Mouse (Mus musculus) heart, postnatal 36 days (tissue): ENCODE data around the gene Cenps. TPM values are rescaled to one million over a fixed set of nuclear protein-coding genes. Genes with fewer than 3 reads are reported as not detected.
"Not testable (repeated sequence)": the region's sequence is repeated elsewhere in the genome, so short reads cannot be mapped to it uniquely, and the experiment has no call there.

Experiments used
- DNase-seq, 2 experiments: peaks; one replicate each; pipeline ENCODE4 v3.0.0; 2021 to 2022
- intact Hi-C: fragments of 180-260 bp; cut with DNase I; formaldehyde crosslinking; loops from one replicate; pipeline ENCODE4 v1.15.1; 2025
- total RNA-seq, 2 experiments: library from RNA; stranded (reverse); gene quantifications; 2 replicates each; pipeline ENCODE4 v1.2.3; 2021

Cenps gene
- total RNA-seq, 2 experiments from 2014 or later: 7.9 to 8.6 TPM

DNA sequence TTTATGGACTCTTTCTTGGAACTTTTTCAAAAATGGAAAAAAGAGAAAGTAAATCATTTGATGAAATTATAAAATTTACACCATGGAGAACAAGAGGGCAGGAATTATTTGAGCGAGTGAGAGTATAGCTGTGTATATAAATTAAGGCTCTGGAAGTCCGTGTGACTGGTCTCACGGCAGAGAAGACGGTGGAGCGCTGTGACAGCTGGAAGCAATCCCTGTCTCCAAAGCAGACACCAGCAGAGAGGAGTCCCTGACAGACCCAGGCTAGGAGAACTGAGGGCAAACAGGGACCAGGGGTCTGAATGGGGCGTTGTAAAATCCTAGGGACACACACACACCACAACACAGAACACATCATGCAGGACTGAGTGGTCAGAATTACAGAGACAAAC lies 11.3 kb downstream of the Cenps start:
- DNase-seq: no peak
- intact Hi-C loops: no loop called here

DNA sequence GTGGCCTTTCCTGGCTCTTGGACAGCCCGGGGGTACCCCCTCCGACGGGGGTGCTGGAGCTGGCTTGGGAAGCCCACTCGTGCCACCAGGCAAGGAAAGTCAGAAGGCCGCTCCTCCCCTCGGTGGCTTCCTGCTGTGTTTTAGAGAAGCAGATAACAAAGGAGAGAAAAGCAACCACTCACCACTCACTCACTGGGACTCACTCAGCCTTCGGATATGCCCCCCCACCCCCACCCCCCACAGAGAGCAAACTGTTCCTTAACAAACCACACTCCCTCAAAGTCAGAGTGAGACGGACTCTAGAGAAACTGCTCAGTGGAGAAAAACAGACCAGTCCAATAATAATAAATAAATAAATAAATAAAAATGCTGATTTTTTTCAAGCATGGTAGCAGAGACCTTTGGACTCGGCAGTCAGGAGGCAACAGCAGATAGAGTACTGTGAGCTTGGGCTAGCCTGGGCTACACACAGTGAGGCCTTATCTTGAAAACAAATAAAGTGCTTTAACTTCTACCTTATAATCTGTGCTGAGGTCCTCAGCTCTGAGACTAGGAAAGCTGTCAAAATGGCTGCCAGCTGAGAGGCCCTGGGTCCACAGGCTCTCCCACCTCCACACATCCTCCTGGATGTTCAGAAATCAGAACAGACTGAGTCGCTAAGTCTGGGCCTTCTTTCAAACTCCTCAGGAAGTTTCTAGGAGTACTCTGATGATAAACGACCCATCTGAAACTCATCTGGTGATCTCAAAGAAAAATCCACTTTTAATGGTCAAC lies 11.9 kb downstream of the Cenps start:
- intact Hi-C loops: no loop called here
- DNase-seq: no peak

DNA sequence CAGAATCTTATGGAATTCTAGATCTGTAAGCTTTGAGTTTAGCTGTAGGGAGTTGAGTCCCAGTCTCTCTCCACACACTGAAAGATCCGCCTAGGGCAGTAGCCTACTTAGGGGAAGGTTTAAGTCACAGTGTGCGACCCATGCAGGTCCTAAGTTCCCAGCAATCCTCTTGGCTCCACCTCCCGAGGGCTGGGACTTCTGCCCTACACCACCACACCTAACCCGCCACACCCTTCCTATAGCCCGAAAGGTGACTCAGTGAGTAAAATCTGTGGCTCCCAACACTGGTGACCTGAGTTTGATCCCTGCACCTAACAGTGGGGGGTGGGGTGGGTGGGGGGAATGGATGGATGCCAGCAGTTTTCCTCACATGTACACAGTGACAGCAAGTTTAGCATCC lies 14.0 kb downstream of the Cenps start:
- no peak for DNase-seq
- intact Hi-C loops: no loop called here

DNA sequence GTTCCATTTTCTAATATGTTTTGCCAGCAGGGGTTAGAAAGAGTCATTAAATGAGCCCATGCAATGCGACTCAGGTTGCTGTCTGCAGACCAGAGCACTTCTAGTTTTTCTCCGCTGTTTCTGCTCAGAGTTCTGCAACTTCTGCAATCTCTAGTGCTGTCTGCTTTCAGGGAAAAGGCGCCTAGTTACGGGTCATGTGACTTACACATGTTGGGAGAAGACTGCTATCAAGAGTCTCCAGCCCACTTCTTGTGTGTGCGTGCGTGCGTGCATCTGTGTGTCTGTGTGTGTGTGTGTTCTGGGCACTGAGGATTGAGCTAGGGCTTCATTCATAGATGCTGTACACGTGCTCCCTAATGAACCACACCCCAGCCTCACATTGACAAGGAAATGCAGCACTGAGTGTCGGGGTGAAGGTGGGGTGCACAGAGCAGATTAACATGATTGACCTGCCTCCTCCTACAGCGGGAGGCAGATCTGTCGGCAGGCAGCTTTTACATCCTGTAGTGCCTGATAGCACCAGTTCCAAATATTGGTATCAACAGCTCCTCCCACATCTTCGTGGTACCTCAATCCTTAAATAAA lies 17.4 kb downstream of the Cenps start:
- intact Hi-C loops, DNase-seq: not testable (repeated sequence)

DNA sequence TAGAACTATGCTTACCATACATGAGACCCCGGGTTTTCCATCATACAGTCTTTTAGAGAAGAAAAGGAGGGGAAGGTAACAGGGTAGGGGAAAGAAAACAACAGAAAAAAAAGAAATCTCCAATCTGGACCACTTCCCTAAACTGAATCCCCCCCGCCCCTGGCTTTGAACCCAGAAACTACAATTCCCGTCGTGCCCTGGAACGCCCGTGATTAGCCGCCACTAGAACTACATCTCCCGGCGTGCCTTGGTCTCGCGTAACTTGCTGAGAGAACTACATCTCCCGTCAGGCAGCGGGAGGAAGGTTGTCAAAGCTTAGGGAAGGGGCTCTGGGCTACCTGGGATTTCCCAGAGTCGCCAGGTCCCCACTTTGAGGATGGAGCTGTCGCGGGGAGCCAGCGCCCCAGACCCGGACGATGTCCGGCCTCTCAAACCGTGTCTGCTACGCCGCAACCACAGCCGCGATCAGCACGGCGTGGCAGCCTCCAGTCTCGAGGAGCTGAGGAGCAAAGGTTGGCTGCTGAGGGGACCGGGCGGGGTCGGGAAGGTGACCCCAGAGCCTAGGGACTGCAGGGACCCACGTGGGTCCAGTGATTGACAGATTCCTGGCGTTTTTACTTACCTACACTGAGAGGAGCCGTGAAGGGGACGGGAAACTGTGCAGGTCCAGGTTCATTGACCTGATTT lies 33.4 kb downstream of the Cenps start, which contains the start of gene Dffa:
Gene Dffa, plus strand, starts transcription at position 272 of the 687 bp plus-strand sequence.
- intact Hi-C loops: no loop called here
- DNase-seq: peak; percentile 92 to 93

DNA sequence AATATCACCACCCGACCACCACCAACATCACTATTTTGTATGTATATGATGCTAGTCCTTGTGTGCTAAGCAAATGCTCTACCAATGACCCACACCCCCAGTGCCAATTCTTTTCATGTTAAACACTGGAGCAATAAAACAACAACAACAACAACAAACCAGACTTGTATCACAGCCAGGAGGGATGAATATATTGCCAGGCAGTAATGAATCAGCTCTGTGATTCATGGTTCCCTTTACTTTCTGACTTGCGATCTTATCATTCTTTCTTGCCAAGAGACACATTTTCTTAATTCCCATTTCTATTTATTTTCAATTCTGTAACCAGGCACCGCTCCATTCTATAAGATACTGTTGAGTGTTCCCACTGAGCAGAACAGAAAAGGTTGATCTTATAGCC lies 36.0 kb downstream of the Cenps start:
- DNase-seq: no peak
- intact Hi-C loops: no loop called here

DNA sequence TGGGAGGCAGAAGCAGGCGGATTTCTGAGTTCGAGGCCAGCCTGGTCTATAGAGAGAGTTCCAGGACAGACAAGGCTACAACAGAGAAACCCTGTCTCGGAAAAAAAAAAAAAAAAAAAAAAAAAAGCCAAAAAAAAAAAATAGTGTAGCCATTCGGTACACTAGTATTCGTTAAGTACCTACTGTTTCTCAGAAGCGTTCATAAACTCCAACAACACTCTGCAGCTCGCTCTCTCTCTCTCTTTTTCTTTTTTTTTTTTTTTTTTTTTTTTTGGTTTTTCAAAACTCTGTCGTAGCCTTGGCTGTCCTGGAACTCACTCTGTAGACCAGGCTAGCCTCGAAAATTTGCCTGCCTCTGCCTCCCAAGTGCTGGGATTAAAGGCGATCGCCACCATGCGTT lies 37.0 kb downstream of the Cenps start:
- DNase-seq, intact Hi-C loops: not testable (repeated sequence)

DNA sequence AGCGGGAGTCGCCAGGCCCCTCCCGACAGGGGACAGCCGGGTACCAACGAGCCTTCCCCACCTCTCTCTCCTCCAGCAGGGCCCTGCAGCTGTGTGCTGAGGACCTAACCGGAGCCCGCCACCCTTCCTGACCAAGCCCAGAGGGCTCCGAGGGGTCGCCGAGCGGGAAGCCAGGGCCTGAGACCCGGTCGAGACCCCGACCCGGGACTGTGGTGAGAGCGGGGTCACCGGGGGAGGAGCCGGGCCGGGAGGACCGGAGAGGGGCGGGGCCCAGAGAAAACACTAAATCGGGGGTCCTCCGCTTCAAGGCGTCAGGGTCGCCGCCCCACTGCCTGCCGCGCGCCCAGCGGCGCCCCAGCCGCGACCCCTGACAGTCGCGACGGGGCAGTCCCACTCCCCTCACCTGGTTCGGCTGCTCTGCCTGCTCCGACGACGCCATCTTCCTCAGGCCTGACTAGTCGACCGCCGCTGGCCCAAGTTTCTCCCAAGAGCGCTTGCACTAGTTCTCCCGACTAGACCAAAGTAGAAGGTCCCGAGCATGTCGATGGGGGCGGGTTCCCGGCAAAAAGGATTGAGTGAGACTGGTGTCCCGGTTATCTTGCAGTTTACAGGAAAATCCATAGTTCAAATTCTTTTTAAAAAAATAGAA lies 37.9 kb downstream of the Cenps start, which contains the start of gene Pex14:
Gene Pex14, minus strand, starts transcription at position 508 of the 649 bp plus-strand sequence.
- intact Hi-C loops: no loop called here

DNA sequence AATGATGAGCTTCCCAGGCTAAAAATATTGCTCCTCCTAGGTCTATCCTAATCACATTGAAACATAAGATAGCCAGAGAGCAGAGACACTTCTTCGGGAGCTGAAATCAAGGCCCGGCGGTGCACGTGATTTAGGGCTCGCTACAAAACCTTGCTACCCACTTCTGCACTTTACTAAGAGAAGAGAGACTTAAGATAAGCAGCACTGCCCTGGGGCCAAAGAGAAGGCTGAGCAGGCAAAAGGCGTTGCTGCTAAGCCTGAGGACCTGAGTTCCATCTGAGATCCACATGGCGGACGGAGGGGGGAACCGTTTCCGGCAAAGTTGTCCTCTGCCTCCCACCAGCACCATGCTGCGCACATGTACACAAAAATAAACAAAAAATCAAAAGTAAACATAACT lies 38.9 kb downstream of the Cenps start:
- intact Hi-C loops: no loop called here
- DNase-seq: no peak

More for the DNA sequence above, 37.9 kb downstream of the Cenps start, which contains the start of gene Pex14:
- DNase-seq: peak; percentile 88 to 89

DNA sequence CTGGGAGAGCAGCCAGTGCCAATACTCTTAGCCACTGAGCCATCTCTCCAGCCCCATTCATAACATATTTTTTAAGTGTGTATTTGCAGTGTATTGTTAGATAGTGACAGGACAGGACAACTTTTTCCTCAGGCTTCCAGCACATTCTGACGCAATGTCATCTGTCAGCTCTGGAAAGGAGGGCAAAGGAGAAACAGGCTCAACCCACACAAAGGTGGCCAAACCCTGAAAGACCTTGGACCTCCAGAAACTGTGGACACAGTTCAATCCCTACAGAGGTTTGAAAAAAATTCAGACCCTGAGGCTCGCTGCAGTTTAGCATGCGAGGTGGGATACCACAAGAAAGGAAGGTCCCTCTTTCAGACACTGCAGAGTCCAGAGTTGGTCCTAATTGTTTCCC lies 39.5 kb downstream of the Cenps start:
- intact Hi-C loops: no loop called here
- no peak for DNase-seq

DNA sequence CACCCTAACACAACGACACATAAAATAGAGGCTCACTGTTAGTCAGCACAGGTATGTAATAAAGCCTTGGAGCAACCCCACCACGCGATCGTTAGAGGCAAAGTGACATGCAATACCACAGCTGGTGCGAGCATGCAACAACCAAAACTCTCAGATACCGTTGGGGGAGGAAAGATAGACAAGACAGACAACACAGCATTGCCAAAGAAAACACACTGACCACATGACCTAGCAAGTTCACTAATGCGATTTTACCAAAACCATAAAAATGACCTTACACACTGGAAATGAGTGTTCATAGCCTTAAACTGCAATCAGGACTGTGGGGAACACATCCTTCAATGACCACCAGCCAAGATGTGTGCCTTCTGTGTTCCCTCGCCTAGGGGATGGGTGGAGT lies 46.1 kb downstream of the Cenps start:
- DNase-seq: no peak
- intact Hi-C loops: no loop called here

DNA sequence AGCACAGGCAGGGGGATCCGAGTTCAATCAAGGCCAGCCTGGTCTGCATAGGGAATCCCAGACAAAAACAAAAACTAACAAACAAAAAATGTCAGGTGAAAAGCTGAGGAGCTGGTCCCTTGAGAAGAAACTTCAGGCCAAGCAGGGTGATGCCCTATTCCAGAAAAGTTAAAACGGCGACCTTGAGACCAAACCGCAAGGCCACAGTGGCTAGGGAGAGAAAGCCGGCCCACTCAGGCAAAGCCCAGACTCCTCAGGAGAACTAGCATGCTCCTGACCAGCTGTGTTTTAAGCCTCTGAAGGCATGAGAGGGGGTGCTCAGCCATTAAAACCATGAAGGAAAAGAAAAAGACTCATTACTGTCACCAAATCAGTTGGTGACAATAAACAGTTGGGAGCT lies 52.0 kb downstream of the Cenps start:
- DNase-seq: no peak
- intact Hi-C loops: no loop called here

DNA sequence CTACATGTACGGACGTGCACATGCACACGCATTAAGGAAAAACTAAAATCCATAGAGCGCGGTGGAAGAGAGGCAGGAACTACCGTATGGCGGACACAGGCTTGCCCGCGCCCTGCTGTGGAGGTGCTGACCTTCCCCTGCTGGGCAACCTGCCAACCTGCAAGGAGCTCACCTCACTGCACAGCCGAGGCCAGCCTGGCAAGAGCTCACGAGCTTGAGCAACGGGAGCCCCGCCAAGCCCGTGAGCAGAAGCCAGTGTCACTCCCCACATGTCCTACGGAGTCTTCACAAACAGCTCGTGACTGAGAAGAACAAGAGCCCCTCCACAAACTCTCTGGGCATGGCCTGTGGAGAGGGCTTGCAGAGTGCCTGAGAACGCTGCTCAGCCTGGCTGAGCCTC lies 55.9 kb downstream of the Cenps start:
- peak; percentile 69 to 72 for DNase-seq
- intact Hi-C loops: no loop called here

DNA sequence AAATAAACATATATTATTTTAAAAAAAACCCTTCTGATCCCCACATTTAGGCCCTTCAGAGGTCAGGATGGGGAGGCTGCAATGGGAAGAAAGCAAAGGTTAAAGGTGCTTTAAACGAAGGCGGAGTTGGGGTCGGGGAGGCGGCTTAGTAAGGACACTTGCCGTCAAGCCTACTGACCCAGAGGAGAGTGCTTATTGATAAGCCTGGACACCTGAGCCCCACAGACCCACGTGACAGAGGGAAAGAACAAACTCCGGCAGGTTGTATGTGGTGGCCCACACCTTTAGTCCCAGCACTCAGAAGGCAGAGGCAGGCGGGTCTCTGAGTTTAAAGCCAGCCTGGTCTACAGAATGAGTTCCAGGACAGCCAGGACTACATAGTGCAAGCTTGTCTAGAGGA lies 57.3 kb downstream of the Cenps start:
- intact Hi-C loops: no loop called here
- DNase-seq: no peak

DNA sequence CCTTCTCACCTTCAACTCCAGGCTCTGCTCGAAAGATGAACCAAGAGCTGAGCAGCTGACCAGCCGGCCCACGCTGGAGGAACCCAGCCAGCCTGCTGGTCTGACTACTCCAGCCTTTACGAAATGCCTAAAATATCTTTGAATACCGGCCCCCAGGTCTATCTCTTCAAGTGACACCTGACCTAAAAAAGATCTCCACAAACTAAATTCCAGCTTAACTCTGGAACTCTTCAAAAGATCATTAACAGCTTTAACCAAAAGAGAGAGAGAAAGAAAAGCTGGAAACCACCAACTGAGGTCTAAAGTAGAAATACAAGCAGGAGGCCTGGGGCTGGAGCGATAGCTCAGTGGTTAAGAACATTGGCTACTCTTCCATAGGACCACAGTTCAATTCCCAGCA lies 57.8 kb downstream of the Cenps start:
- DNase-seq: no peak
- intact Hi-C loops: loop anchor here (5.0 kb wide), 2 partner anchors 58 to 272 kb away; partner anchors contain the start of gene Cenps

DNA sequence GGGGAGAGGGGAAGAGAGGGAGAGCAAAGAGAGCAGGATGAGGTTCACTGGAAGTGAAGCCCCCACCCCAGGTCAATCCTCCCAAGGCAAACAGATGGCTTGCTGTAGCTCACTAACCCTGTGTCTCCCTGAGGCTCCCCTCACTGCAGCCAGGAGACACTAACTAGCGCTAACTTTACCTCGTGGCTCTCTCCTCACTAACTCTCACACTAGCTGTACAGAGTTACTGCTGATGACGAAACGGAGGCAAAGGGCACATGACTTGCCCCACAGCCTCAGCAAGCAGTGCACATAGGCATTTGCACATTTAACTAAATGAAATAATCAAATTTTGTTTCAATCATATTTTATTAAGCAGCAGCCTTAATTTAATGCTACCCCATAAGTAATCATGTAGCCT lies 59.2 kb downstream of the Cenps start:
- intact Hi-C loops: loop anchor here (5.0 kb wide), 2 partner anchors 59 to 271 kb away; partner anchors contain the start of gene Cenps
- no peak for DNase-seq

Other genes starting within 250 kb of the Cenps start
- gene Pex14, start 37.8 kb downstream of the Cenps start, total RNA-seq: 10 to 100 TPM; 21.5 to 23.5 TPM
- 10 to 100 TPM; 35.6 to 41.7 TPM for gene Dffa, start 33.5 kb downstream of the Cenps start, total RNA-seq
- gene Cort, start 10.9 kb downstream of the Cenps start, total RNA-seq: not detected
- gene Pgd, start 29.1 kb upstream of the Cenps start, total RNA-seq: 10 to 100 TPM; 36.1 to 42.7 TPM
- gene Kif1b, start 170.1 kb upstream of the Cenps start, total RNA-seq: 100 to 1,000 TPM; 148 to 157 TPM